In genomic region chr8:117471174-117471573, GRCm38 (mm10) we compare ENCODE assay signal across 8 mouse cellular contexts. TPM values are rescaled to one million over a fixed set of nuclear protein-coding genes. Genes with fewer than 3 reads are reported as not detected.
DNase-seq lines count a peak whose midpoint lies in the region; ATAC-seq lines count a peak whose summit lies in the region.

No protein-coding gene starts in this region.

- H3K27ac ChIP-seq in embryonic facial prominence, embryonic 14.5 days (replicated peaks; ENCODE audit: low read depth, low read length): no peak overlapping the region

- peak; percentile 20; the same call in 1 of the 2 replicates for ATAC-seq in embryonic facial prominence, embryonic 14.5 days (ENCODE audit: low read depth)

- no peak overlapping the region for H3K4me2 ChIP-seq in embryonic facial prominence, embryonic 14.5 days (ENCODE audit: low read depth, low read length)

- H3K9ac ChIP-seq in embryonic facial prominence, embryonic 14.5 days (ENCODE audit: low read depth, low read length): no peak overlapping the region

- H3K4me3 ChIP-seq in embryonic facial prominence, embryonic 14.5 days (ENCODE audit: low read depth, low read length): no peak overlapping the region

- H3K4me1 ChIP-seq in embryonic facial prominence, embryonic 14.5 days (ENCODE audit: control insufficient read depth, insufficient read depth, low read length): 0 out of 2 replicates have a peak, but pooled peaks cover 4% of the 10 kb centered on the region

- H3K9me3 ChIP-seq in embryonic facial prominence, embryonic 14.5 days (ENCODE audit: control insufficient read depth, low read length): no peaks in the 10 kb centered on the region

- intact Hi-C loops in heart, postnatal 36 days (cut with DNase I): loop anchor here (1.0 to 10.0 kb wide), 2 partner anchors 247 to 526 kb away; partner anchors contain the start of gene Atmin

- 10% methylated on average over 3 of the region's 3 CpGs for WGBS in embryonic facial prominence, embryonic 14.5 days
- 22% methylated on average over 3 of the region's 3 CpGs for WGBS in large intestine, adult 2 months

- DNase-seq in ES-CJ7 (ENCODE audit: low read depth, low spot score): peak; percentile 78
- peak; percentile 73 for DNase-seq in adrenal gland, postnatal 25 days
- DNase-seq in embryonic facial prominence, embryonic 14.5 days (ENCODE audit: low spot score): peak; percentile 60
- peak; percentile 70 to 81 for DNase-seq in heart, postnatal 36 days
- DNase-seq in large intestine, adult 2 months (ENCODE audit: low read depth, low spot score): peak; percentile 25
- DNase-seq in lung, postnatal 10 days: peak; percentile 86
- peak; percentile 78 for DNase-seq in retina, embryonic 14.5 days (ENCODE audit: low spot score)
- peak; percentile 76 for DNase-seq in urinary bladder, postnatal 14 days (ENCODE audit: low spot score)

- no peaks in the 10 kb centered on the region for H3K27me3 ChIP-seq in embryonic facial prominence, embryonic 14.5 days (replicated peaks; ENCODE audit: control insufficient read depth, insufficient read depth, low read length)

- H3K36me3 ChIP-seq in embryonic facial prominence, embryonic 14.5 days (ENCODE audit: control insufficient read depth, insufficient read depth, low read length): no peaks in the 10 kb centered on the region

RNA-seq across cellular contexts. Expression of gene Plcg2, which starts 26.9 kb away (rescaled TPM):
- total RNA-seq in adrenal gland, postnatal 25 days (2021): 4.8 and 6.5 TPM in 2 replicates
- 3.8 and 4.1 TPM in 2 replicates for polyA plus RNA-seq in embryonic facial prominence, embryonic 14.5 days (2014; fragmentation: Nextera tagmentation; extraction: Ambion mirVana)
- total RNA-seq in heart, postnatal 36 days (2021): 1 to 10 TPM; 6.5 to 7.5 TPM
- 13.2 and 16.7 TPM in 2 replicates for polyA plus RNA-seq in large intestine, adult 2 months (2012; rRNA removed)

Comparison
In these comparisons a context has a peak if more than half of its experiments do, and no peak if none do; other contexts are left out.
1. DNase-seq: peak in every context shown above with its lines; median percentile 86 in lung, postnatal 10 days; 78 in ES-CJ7; 78 in retina, embryonic 14.5 days; 76 in urinary bladder, postnatal 14 days; 76 in heart, postnatal 36 days; 73 in adrenal gland, postnatal 25 days; 60 in embryonic facial prominence, embryonic 14.5 days; 25 in large intestine, adult 2 months.